ENCODE assay signal across 18 mouse cellular contexts in the genomic region with DNA sequence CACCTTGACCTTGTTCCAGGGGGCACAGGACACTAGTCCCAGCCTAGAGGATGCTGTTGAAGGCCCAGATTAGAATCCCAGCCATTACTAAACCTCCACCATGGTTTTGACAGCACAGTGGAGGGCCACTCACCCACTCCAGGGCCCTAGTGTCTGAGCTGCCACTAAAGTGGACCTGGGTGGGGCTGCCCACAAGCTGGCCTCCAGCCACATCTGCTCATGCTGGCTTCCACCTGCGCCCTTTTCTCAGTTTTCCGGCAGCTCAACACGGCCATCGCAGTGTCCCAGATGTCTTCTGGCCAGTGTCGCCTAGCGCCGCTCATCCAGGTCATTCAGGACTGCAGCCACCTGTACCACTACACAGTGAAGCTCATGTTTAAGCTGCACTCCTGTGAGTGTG. TPM values are rescaled to one million over a fixed set of nuclear protein-coding genes. Genes with fewer than 3 reads are reported as not detected.
A peak's percentile ranks its signal among the peaks of the same experiment; 100 is the strongest.
DNase-seq lines count a peak whose midpoint lies in the region; ATAC-seq and TF ChIP-seq lines count a peak whose summit lies in the region.
"Had no signal": no experiment of that assay in that cellular context is flagged by ENCODE, and none has a peak within 500 bp of the region (broad histone marks: within the 10 kb centered on the region; RNA-seq: fewer than 3 reads in every experiment).

No protein-coding gene starts in this region.

- no peaks in the 10 kb centered on the region for H3K9me3 ChIP-seq in forebrain, embryonic 13.5 days (replicated peaks)
- H3K9me3 ChIP-seq in forebrain, embryonic 10.5 days = no peaks in the 10 kb centered on the region
- no peaks in the 10 kb centered on the region for H3K9me3 ChIP-seq in lung, postnatal 0 days (ENCODE audit: low read length)
- H3K9me3 ChIP-seq: embryonic facial prominence, embryonic 10.5 days; heart, embryonic 13.5 days had no signal

- peak overlapping the region; percentile 82; the same call in 1 of the 2 replicates for H3K27ac ChIP-seq in forebrain, embryonic 13.5 days
- no peak overlapping the region for H3K27ac ChIP-seq in forebrain, embryonic 10.5 days
- no peak overlapping the region for H3K27ac ChIP-seq in lung, postnatal 0 days (ENCODE audit: low read length)
- H3K27ac ChIP-seq: embryonic facial prominence, embryonic 10.5 days had no signal

- peaks cover 23% of the 10 kb centered on the region for H3K4me1 ChIP-seq in forebrain, embryonic 13.5 days
- H3K4me1 ChIP-seq in forebrain, embryonic 10.5 days = peaks cover 14% of the 10 kb centered on the region
- peaks cover 17% of the 10 kb centered on the region; the same call in 1 of the 2 replicates for H3K4me1 ChIP-seq in lung, postnatal 0 days (ENCODE audit: insufficient read depth, low read depth, low read length)

- TF ChIP-seq CTCF in lung, postnatal 0 days (IDR thresholded peaks at IDR 0.05) = no peak

- no peaks in the 10 kb centered on the region for H3K27me3 ChIP-seq in forebrain, embryonic 13.5 days
- H3K27me3 ChIP-seq in forebrain, embryonic 10.5 days (ENCODE audit: poor library complexity, severe bottlenecking) = no peaks in the 10 kb centered on the region
- no peaks in the 10 kb centered on the region for H3K27me3 ChIP-seq in lung, postnatal 0 days (replicated peaks; ENCODE audit: insufficient read depth, low read length)
- H3K27me3 ChIP-seq: heart, embryonic 13.5 days; Patski had no signal

- H3K36me3 ChIP-seq in forebrain, embryonic 13.5 days (ENCODE audit: poor library complexity, severe bottlenecking) = peaks cover 14% of the 10 kb centered on the region; the same call in 1 of the 2 replicates
- peaks cover 15% of the 10 kb centered on the region for H3K36me3 ChIP-seq in forebrain, embryonic 10.5 days (replicated peaks)
- H3K36me3 ChIP-seq in lung, postnatal 0 days (ENCODE audit: insufficient read depth, low read length) = no peaks in the 10 kb centered on the region
- H3K36me3 ChIP-seq: heart, embryonic 13.5 days had no signal

- no peak for TF ChIP-seq EP300 in lung, postnatal 0 days (IDR thresholded peaks at IDR 0.05)

- 85% methylated on average over 7 of the region's 7 CpGs for WGBS in forebrain, embryonic 13.5 days
- 88% methylated on average over 7 of the region's 7 CpGs for WGBS in forebrain, embryonic 10.5 days
- WGBS in lung, postnatal 0 days = 82% methylated on average over 7 of the region's 7 CpGs

- H3K9ac ChIP-seq in forebrain, embryonic 13.5 days = no peak overlapping the region
- no peak overlapping the region for H3K9ac ChIP-seq in lung, postnatal 0 days (replicated peaks; ENCODE audit: low read depth)
- H3K9ac ChIP-seq: heart, embryonic 13.5 days had no signal

- no peak for DNase-seq in forebrain, embryonic 10.5 days (ENCODE audit: extremely low spot score, low spot score)
- peak; percentile 87 for DNase-seq in heart, adult 11 months
- no peak for DNase-seq in heart, adult 18-20 months
- DNase-seq in lung, adult 18-20 months = peak; percentile 69 to 76
- DNase-seq in lung, postnatal 0 days (ENCODE audit: low spot score) = no peak
- DNase-seq in testis, postnatal 10 days (ENCODE audit: low spot score) = no peak
- DNase-seq: adrenal gland, postnatal 14 days; cerebellum, adult 11-12 months; cerebellum, adult 9-11 months; gastrocnemius, postnatal 14 days; heart, postnatal 10 days; kidney, adult 11 months had no signal

- H3K4me3 ChIP-seq in forebrain, embryonic 13.5 days = no peak overlapping the region
- H3K4me3 ChIP-seq in forebrain, embryonic 10.5 days = no peak overlapping the region
- H3K4me3 ChIP-seq in lung, postnatal 0 days (ENCODE audit: low read depth, low read length) = no peak overlapping the region
- H3K4me3 ChIP-seq: embryonic facial prominence, embryonic 10.5 days; heart, embryonic 13.5 days had no signal

- no peak for ATAC-seq in forebrain, embryonic 13.5 days
- ATAC-seq in lung, postnatal 0 days = no peak
- ATAC-seq: activated CD4-positive, CD25-positive, alpha-beta regulatory T cell, adult 4 months; hindbrain, embryonic 16.5 days; Patski had no signal

- no peak overlapping the region for H3K4me2 ChIP-seq in forebrain, embryonic 13.5 days
- no peak overlapping the region for H3K4me2 ChIP-seq in lung, postnatal 0 days (replicated peaks; ENCODE audit: low read depth, low read length)
- H3K4me2 ChIP-seq: heart, embryonic 13.5 days had no signal

RNA-seq across cellular contexts. Expression of a gene that starts 21.0 kb away (rescaled TPM):
- polyA plus RNA-seq in forebrain, embryonic 13.5 days (2015; fragmentation: Nextera tagmentation; extraction: Ambion mirVana) = 16.2 and 16.8 TPM in 2 replicates
- polyA plus RNA-seq in forebrain, embryonic 10.5 days (2016; fragmentation: Nextera tagmentation; extraction: Ambion mirVana) = 7.7 and 11.1 TPM in 2 replicates
- 10 to 100 TPM; 11.1 to 11.3 TPM for total RNA-seq in heart, adult 18-20 months (2021)
- 20.0 and 22.7 TPM in 2 replicates for polyA plus RNA-seq in lung, postnatal 0 days (2015; fragmentation: Nextera tagmentation; extraction: Ambion mirVana)

RNA-seq across cellular contexts. Expression of a gene that starts 37.6 kb away (rescaled TPM):
- 86.5 and 92.2 TPM in 2 replicates for polyA plus RNA-seq in forebrain, embryonic 13.5 days (2015; fragmentation: Nextera tagmentation; extraction: Ambion mirVana)
- polyA plus RNA-seq in forebrain, embryonic 10.5 days (2016; fragmentation: Nextera tagmentation; extraction: Ambion mirVana) = 50.8 and 51.2 TPM in 2 replicates
- 10 to 100 TPM; 15.1 to 15.2 TPM for total RNA-seq in heart, adult 18-20 months (2021)
- 28.5 and 31.0 TPM in 2 replicates for polyA plus RNA-seq in lung, postnatal 0 days (2015; fragmentation: Nextera tagmentation; extraction: Ambion mirVana)

Comparison
In these comparisons a context has a peak if more than half of its experiments do, and no peak if none do; other contexts are left out.
1. DNase-seq: peak in heart, adult 11 months (single experiment) and lung, adult 18-20 months (2 of 2); none in forebrain, embryonic 10.5 days (single experiment), heart, adult 18-20 months (0 of 2), lung, postnatal 0 days (single experiment) and testis, postnatal 10 days (single experiment).